Mouse (Mus musculus) left cerebral cortex, adult 9 months (tissue): ENCODE results near the gene AI593442.

Experiments
- DNase-seq, 2 experiments: peaks; one replicate each; pipeline ENCODE4 v3.0.0; 2022; ENCODE audit warnings: low spot score in 2 of 2

Gene AI593442

GRCm38 (mm10) chr9:52679362-52679947 lies at the start of gene AI593442:
TSS of gene AI593442 (minus strand) at chr9:52679780.
- DNase-seq = peak; percentile 45 to 70

GRCm38 (mm10) chr9:52728806-52729205 lies 49.2 kb upstream of the AI593442 start:
- no peak for DNase-seq

GRCm38 (mm10) chr9:52722626-52723025 lies 43.0 kb upstream of the AI593442 start:
- DNase-seq = no peak

GRCm38 (mm10) chr9:52719562-52719961 lies 40.0 kb upstream of the AI593442 start:
- no peak for DNase-seq

GRCm38 (mm10) chr9:52680036-52680435 lies 456 bp upstream of the AI593442 start:
- peak in 1 of 2 experiments; percentile 33 for DNase-seq

GRCm38 (mm10) chr9:52678839-52679215 lies 753 bp downstream of the AI593442 start:
- DNase-seq = no peak

GRCm38 (mm10) chr9:52678179-52678838 lies 1.3 kb downstream of the AI593442 start:
- DNase-seq = peak in 1 of 2 experiments; percentile 52

GRCm38 (mm10) chr9:52676587-52676986 lies 3.0 kb downstream of the AI593442 start:
- no peak for DNase-seq

GRCm38 (mm10) chr9:52675937-52676336 lies 3.6 kb downstream of the AI593442 start:
- no peak for DNase-seq

- peak in 1 of 2 experiments; percentile 60 for DNase-seq
These were observed 18.2 kb downstream of the AI593442 start for GRCm38 (mm10) chr9:52661422-52661821.

GRCm38 (mm10) chr9:52650341-52650951 lies 29.1 kb downstream of the AI593442 start:
- DNase-seq = no peak

GRCm38 (mm10) chr9:52645312-52645711 lies 34.3 kb downstream of the AI593442 start:
- DNase-seq = no peak

- no peak for DNase-seq
These were observed 35.0 kb downstream of the AI593442 start for GRCm38 (mm10) chr9:52644626-52645025.

GRCm38 (mm10) chr9:52644156-52644555 lies 35.4 kb downstream of the AI593442 start:
- DNase-seq = no peak

GRCm38 (mm10) chr9:52635991-52636390 lies 43.6 kb downstream of the AI593442 start:
- no peak for DNase-seq

GRCm38 (mm10) chr9:52623926-52624325 lies 55.7 kb downstream of the AI593442 start:
- DNase-seq = no peak
